Mouse (Mus musculus) olfactory bulb, adult 2 months (tissue): ENCODE data around the gene Mpz.

ENCODE experiments used
- CTCF ChIP-seq: fragments of 200-500 bp; IDR thresholded peaks from 2 replicates; pipeline ENCODE4 v1.5.1; 2012; ENCODE audit warnings: low read depth, mild to moderate bottlenecking, low read length, moderate library complexity; ENCODE audit not compliant: insufficient read depth
- POLR2A ChIP-seq: fragments of 200-500 bp; IDR thresholded peaks from 2 replicates; pipeline ENCODE4 v1.6.1; 2012; ENCODE audit warnings: mild to moderate bottlenecking, low read depth, low read length, moderate library complexity; ENCODE audit not compliant: insufficient read depth

DNA sequence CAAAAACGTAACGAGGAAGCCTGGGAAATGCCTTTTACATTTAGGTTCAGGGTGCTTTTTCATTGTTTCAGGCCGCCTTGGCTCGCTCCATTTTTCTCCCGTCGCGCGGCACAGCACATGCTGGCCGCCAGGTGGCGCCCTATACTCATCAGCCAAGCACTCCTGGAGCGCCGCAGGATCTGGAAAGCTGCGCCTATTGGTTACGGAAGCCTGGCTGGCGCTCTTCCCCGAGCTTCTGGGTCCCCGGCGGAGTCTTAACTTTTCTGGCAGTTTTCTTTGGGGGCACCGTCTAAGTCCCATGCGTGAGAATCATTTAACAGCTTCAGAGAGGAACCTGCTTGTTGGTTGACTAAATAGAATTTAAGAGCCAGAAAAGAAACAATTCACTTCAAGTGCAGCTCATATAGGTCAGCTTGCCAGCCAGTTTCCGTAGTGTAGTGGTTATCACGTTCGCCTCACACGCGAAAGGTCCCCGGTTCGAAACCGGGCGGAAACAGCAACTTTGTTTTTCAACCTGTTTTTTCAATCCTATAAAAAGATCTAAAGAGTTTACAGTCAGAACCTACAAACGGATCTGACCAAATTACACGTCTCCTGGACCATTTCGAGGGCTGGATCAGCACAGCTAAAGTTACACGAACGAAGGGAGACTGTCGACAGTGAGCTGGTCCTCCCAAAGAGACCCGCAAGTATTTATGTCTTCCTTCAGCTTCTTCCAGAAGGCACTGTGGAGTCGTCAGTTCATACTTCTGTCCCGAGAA lies 39.3 kb upstream of the Mpz start:
- TF ChIP-seq POLR2A, result no peak
- TF ChIP-seq CTCF, result peak; percentile 99
